Mouse (Mus musculus) common myeloid progenitor, adult 5-6 weeks (primary cell): ENCODE measurements around the gene Smarca2. TPM values are rescaled to one million over a fixed set of nuclear protein-coding genes. Genes with fewer than 3 reads are reported as not detected.
"Not testable (repeated sequence)": the region's sequence is repeated elsewhere in the genome, so short reads cannot be mapped to it uniquely, and the experiment has no call there.

ENCODE experiments used
- ATAC-seq: replicated peaks from 2 replicates; pipeline ENCODE4 v1.8.0; 2016; ENCODE audit warnings: low read depth, mild to moderate bottlenecking, moderate TSS enrichment, inconsistent platforms; ENCODE audit not compliant: poor library complexity, severe bottlenecking
- total RNA-seq: library from RNA; stranded (forward); fragments of 200-1000, 187-1606 nt; gene quantifications from 2 replicates; pipeline ENCODE4 v1.2.3, GENCODE M21; 2017

Gene Smarca2
- total RNA-seq, 1 experiment from 2014 or later = 109 TPM

DNA sequence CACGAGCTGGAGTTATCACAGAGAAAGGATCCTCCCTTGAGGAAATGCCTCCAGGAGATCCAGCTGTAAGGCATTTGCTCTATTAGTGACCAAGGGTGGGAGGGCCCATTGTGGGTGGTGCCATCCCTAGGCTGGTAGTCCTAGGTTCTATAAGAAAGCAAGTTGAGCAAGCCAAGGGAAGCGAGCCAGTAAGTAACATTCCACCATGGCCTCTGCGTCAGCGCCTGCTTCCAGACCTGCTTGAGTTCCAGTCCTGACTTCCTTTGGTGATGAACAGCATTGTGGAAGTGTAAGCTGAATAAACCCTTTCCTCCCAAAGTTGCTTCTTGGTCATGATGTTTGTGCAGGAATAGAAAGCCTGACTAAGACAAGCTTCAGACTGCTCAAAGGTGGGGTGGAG is 140.2 kb downstream of the Smarca2 start:
- not testable (repeated sequence) for ATAC-seq

DNA sequence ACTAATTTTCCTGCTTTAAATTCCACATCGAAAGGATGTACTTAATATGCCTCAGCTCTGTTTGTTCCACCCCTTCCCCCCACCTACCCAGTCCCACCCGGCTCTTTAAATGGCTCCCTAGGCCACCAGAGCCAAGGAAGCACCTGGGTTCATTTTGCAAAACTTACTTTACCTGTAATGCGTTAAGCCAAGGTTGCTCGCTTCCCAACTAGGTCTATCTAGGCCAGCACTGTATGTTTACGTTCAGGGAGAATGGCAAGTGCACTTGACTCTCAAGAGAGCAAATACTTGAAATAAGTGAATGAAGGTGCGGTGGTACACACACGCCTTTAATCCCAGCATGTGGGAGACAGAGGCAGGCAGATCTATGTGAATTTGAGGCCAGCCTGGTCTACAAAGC is 140.7 kb downstream of the Smarca2 start:
- no peak for ATAC-seq

DNA sequence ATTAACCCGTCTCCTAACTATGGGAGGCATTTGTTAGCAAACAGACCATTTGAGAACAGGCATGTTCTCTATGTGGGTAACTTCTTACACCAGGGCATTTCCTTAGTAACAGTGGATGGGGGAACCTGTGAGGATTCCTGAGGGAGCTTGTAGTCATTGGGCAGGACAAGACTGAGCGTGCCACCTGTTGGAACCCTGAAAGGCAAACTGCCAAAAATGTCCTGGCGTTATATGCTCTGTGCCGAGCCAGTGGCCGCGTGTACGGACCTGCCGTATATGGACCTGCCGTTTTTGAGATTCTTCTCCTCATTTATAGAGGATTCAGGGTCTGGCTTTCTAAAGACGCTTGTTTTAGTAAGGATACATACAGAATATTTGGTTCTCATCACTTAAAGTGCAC is 141.4 kb downstream of the Smarca2 start:
- ATAC-seq = no peak

DNA sequence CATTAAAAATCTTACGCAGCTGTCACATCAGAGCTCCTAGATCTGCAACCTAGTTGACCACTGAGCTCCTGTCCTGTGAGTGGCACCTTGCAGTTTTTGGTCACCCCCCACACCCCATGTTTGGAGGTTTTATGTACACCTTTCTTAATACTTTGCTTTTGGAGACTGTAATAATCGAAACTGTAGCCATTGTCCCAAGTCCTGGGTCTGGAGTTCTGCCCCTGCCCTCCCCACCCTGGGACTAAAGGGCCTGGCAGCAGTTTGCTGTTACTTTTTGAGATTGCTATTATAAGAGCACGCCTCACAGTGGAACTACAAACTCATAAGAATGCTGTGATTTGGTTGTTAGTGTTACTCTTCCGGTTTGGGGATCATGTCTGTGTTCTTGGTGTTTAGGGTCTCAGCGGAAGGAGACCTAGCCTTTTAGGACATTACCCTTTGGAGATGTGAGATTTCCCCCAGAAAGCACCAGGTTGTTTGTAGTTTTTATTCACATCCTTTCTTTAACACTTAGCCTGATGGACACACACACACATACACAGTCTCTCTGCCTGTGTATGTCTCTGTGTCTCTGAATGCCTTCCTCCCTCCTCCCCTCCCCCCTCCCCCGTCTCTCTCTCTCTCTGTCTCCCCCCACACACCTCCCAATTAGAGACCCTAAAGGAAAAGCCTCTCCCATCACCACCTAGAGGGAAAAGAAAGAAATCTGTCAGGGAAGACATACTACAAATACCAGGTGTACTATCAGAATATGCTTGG is 142.0 kb downstream of the Smarca2 start:
- ATAC-seq = no peak

DNA sequence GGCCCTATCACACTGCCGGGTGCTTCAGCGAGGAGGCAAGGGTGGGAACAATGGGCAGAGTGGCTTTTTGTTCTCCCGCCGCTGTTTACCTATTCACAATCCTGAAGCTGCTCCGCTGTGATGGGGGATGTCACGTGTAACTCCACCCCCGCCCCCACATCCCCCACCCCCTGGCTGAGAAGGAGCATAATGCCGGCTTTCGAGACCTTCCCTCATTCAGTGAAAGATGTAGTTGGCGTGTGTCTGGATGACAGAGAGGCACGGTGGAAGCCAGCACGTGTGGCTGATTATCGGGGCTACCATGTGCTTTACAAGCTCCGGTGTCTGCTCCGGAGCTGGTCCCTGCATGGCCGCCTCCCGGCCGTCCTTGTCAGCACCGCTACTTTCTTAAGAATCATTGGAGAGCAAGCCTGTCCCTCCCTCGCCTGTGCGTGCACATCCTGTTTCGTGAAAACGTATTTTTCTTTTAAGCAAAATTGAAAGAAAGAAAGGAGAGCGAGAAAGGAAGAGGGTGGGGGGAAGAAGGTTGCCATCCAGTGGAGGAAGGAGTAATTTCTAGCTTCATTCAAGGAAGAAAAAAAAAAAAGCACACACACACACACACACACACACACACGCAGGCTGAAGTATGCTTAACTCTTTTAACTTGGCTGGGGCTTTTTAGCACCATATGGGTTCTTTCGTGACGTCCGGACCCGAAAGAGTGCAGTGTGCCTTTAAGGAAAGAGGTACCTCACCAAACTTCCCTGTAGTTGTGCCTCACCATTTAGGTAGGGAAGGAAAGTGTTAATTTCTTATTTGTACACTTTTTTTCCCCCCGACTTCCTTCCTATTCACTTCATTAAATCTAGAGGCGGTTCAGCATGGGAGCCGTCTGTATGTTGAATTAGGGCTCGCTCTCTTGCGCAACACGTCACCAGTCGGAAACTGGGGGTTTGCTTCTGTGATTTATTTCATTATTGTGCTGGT is 143.0 kb downstream of the Smarca2 start:
- ATAC-seq = peak; percentile 83

DNA sequence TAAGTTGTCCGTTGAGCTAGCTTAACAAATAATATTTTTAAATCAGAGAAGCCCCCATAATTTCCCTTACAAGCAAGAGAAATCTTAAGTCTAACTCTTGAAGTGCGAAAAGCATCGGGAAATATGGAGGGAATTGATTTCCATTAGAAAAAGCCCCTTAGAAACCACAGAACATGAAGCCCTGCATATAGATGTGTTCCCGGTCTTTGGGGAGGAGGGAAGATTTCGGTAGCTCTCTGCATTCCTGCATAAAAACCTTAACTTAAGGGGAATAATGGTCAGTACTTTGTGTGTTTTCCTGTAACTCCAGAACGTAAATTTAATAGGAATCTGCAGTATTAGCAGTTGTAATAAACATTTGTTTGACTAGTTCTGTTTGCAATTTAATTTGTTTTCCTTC is 143.8 kb downstream of the Smarca2 start:
- ATAC-seq = no peak

DNA sequence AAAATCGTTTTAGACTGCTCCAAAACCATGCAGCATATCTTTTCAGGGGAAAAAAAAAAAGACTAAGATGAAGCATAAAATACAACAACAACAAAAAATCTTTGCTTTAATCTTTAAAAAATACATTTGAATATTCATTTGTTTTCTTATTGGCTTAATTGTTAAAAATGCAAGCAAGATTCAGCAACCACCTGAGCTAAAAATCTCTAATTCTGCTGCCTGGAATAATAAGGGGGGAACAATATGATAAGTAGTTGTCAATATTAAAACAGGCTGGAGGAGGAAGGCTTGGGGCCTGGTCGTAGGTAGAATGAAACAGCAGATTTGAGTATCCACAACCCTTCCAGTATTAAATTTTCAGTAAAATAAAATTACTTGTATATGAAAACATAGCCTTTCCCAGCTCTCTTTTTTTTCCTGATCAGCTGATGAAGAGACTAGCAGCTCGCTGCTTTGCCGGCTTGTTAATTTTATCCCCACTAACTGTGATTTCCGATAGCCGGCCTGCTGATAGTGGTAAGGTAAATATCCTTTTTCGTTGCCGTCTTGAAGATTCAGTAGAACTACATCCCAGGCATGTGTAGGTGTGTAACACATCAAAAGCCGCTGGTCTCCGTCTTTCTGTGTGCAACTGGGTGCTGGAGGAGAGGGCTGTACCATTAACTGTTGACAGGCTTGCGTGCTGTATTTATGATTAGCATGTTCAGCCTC is 144.7 kb downstream of the Smarca2 start:
- no peak for ATAC-seq

DNA sequence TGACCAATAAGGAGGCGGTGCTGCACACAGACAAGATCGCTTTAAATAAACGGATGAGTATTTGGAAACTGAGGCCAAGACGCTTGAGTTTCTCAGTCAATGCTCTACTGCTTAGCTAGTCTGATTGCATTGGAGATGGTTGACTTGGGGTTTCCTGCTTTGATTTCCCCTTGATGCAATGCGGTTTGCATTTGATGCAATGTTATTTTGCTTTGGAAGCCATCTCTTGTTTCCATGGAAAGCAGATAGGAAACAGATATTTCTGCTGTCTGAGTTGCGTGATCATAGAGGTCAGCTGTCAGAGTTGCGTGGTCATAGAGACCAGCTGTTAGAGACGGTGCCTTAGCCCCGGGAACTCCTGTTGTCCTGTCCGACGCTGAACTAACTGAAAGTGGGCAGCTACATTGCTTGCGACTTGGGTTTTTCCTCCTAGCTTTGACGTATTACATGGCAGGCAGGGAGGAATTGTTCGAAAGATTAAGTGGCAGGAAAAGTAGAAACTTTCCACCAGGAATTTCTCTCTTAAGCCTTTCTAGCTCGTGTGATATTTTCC is 147.8 kb downstream of the Smarca2 start:
- no peak for ATAC-seq

DNA sequence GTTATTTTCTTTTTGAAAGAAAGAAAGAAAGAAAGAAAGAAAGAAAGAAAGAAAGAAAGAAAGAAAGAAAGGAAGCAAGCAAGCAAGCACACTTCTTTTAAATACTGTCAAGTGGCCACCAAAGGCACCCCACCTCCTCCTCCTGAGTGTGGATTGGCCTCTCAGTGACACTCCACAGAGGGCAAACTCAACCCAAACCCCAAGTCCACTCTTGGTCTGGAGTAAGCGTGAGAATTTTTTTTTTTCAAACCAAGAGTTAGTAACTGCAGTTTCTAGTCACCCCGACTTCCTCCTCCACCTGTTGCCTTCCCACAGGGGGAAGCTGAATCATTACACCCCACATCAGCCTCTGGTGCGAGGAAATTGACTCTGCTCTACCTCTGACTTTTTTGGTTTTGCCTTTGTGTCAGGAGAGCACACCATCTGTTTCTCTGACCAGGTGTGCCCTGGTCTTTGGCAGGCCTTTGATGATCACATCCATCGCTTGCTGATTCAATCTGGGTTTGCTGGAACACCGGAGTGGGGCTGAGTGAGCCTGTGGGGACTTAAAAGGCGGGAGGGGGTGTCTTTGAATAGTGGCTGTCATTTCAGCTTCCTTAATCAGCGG is 148.5 kb downstream of the Smarca2 start:
- 0 out of 2 replicates have a peak, but pooled peaks have one; percentile 15 for ATAC-seq

DNA sequence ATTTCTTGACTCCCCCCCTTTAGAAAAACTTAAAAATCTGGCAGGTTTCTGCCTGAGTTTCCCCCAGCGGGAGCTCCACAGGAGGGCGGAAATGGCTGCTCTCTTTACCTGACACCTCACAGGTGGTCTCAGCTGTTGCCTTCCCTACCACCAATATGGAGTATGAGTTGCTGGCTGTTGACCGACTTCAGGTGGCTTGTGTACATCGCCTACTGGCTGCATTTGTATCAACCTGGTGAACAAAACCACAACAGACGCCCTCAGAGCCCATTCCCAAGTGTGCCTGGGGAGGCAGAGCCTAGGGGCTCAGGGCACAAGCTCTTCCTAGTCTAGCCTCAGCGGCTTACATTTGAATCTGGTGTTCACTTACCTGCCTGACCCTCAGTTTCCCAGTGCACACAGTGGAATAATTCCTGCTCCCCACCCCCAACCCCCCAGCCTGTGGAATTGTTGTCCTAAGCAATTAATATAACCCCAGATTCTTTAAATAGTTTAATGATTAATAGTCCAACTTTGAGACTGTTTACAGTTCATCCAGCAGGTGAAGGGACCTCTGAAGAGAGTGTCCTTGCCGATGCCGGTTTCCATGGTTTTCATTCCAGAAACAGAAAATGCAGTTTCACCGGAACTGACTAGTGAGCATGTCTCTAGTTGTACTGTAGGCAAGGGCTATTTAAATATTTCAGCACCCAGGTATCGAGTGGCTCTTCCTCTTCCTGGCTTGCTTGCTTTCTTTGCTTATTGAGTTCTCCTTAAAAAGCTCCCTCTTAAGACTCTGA is 149.4 kb downstream of the Smarca2 start:
- ATAC-seq = no peak

DNA sequence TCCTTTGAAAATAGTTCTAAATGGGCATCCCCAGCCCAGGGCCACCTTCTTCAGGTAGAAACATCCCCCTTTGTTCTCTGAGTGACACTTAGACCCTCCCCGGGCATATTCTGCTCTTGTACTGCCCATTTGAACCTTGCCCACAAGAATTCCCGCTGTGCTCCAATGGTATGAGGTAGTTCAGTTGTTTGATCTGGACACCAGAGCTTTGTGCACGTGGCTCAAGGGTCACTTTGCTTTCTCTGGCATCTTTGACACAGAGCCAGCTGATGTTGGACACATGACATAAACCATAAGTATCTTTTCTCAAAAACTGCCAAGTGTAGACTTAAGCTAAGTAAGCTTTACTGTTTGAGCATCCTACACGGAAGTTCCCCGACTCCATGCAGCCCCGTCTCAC is 151.1 kb downstream of the Smarca2 start:
- no peak for ATAC-seq

DNA sequence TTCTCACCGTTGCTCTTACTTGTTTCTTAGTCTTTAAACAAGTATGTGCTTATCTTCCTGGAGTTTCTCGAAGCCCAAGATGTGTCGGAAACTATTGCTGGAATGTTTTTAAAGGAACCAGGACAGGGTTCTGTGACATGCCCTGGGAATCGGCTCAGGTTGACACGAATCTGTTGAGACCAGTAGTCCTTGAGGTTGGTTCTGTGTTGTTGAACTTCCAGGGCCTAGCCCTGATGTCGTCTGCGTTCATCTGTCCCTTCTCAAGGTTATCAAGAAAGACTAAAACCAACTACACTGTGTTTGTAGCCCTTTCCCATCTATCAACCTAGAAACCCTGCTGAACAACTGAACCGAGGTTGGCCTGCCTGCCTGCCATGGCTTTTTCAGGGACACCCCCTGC is 151.5 kb downstream of the Smarca2 start:
- ATAC-seq = no peak

DNA sequence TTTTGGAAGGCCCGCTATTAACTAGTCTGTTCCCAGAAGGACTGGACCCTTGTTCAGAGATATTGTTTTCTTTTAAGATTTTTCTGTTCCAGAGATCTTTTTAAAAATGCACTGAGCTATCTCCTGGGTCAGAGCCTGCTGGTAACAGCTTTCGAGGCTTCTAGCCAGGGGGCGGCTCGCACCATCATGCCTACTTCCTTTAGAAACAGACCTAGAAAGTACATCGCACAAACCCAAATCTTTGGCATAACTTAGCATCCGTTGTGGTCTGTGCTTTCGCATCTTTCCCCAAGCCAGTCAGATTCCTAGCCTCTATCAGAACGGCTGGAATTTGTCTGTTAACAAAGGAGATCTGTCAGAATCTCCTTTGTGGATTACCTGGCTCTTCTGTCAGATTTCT is 153.3 kb downstream of the Smarca2 start:
- no peak for ATAC-seq

DNA sequence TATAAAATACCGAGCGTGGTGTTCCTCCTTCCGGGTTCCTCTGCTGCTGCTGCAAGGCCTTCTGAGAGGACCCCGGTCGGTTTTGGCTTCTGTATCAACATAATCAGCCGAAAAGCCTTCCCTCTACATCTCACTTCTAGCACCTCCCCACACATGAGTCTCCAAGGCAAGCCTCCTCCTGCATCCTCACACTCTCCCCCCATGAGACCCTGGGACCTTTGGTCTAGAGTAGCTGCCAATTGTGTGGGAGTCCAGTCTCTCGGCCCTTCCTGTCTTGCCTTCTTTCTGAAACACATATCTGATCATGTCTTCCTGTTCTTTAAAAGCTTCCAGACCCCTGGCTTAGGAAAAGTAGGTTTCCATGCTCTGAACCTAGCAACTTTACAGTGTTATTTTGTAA is 153.8 kb downstream of the Smarca2 start:
- no peak for ATAC-seq

DNA sequence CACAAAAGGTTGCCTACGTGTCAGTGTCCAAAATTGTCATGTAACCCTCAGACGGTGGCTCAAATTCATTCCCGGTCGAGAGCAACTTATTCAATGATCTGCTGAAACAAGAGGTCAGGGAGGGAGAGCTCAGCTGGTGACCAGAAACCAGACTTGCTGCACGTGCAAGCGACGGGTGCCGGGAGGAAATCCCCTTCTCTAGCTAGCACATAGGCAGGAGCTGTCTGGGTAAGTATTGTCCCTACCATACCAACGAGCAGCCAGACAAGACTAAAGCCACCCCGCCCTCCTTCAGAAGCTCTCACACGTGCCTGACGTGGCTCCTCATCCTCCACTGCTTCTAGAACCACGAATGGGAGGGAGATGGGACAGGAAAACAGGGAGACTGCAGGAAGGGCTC is 154.4 kb downstream of the Smarca2 start:
- no peak for ATAC-seq

DNA sequence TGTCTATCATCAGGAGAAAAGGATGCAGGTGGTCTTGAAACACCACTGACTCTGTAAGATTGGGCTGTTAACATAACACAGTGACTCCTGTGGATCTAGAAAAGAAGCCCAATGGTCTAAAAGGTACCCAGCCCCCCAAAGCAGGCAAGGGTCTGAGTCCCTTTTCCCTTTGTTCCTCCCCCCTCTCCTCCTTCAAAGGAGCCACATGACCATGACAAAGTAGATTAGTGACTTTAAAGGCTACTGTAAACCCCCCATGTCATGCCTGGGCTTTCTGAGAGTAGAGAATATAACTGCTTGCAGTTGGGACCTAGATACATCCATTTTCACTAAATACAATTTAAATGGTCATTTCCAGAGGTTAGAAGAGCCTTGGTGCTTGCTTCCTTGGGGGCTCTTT is 156.4 kb downstream of the Smarca2 start:
- no peak for ATAC-seq

DNA sequence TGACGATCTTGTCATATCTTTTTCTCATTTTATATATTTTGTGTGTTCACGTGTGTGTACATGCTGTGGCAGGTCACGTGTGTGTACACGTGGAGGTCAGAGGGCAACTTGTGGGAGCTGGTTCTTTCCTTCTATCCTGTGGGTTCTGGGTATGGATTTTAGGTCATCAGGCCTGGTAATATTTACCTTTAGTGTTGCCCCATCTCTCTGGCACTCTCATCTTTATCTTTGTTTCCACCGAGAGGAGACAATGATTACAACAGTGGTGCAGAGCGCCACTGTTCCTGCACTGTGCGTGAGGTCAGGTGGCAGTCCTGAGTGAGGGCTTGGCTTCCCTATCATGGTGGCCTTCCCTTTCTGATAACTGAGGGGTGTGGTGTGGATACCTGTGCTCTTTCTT is 160.6 kb downstream of the Smarca2 start:
- no peak for ATAC-seq

DNA sequence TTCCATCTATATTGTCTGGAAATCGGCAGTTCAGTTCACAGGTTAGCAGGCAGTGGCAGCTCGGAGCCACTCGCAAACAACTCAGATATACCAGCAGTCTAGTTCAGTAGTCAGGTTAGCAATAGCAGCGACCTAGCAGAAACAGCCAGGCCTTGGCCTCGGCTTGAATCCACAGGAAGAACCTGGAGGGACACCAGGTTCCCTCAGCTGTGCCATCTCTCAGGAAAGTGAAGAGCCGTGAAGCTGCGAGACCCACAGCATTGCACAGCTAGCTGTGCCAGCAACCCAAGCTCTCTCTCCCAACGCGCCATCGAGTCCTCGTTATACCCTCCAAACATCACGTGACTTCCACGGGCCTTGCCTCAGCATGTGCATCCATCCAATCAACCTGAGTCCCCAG is 162.6 kb downstream of the Smarca2 start:
- ATAC-seq = no peak

DNA sequence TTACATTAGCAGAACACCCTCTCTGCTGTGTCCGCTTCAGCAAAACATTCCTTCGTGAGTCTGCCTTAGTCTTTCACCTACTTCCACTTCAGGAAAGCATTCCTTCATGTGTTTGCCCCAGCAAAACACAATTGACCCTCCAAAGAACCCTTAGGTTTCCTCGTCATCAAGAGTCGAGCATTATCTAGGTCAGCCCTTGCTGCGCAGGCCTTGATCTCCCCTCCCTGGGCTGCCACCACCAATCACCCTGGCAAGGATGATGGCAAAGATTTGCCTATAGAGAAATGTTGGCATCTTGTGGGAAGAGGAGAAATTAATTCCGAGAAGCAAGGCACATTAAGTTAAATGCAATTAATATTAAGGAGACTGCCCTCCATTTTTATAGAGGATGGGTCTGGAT is 163.1 kb downstream of the Smarca2 start:
- no peak for ATAC-seq
